Mouse (Mus musculus): Measurements from ENCODE around the gene Coro2b. TPM values are rescaled to one million over a fixed set of nuclear protein-coding genes. Genes with fewer than 3 reads are reported as not detected.

Coro2b gene
- total RNA-seq, 1 experiment = 4.8 TPM

DNA sequence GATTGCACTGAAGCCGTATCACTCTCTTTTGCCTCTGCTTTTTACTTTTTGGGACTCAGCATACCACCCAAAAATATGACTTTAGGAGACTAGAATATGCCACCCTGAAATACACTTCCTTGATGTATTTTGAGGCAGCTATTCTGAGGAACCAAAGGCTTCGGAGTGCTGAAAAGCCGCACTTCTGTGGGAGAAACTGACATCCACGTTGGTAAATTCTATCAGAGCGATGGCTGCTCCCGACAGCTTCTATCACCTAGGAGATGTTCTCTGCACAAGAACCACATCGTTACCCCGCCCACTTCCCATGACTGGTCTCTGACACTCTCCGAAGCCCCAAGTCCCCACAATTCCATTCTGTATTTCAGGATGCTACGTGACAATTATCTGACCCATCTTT lies 8.0 kb upstream of the Coro2b start:
- Histone ChIP-seq H3K9me3 (ENCODE audit: control insufficient read depth, insufficient read depth, low read depth, low read length) (no peaks in the 10 kb centered on the region), H3K9ac (ENCODE audit: insufficient read depth, low read depth, low read length, poor library complexity, severe bottlenecking) (no peak overlapping the region), H3K4me1 (ENCODE audit: control insufficient read depth in 2 of 2, insufficient read depth in 2 of 2, low read length in 2 of 2, poor library complexity in 1 of 2) (peaks cover 0 to 17% of the 10 kb centered on the region in 2 experiments; a peak in 1 of 4 replicates), H3K36me3 (ENCODE audit: control insufficient read depth, insufficient read depth, low read length, poor library complexity, severe bottlenecking) (no peaks in the 10 kb centered on the region), H3K27ac (ENCODE audit: insufficient read depth, low read depth, low read length, poor library complexity, severe bottlenecking) (no peak overlapping the region), H3K4me3 (ENCODE audit: insufficient read depth in 1 of 2, low read depth in 1 of 2, low read length in 2 of 2, poor library complexity in 1 of 2, severe bottlenecking in 1 of 2) (no peak overlapping the region)
- TF ChIP-seq CHD2 (IDR thresholded peaks at IDR 0.05; ENCODE audit: low read depth, low read length) = no peak
- TF ChIP-seq ZNF384 (IDR thresholded peaks at IDR 0.05; ENCODE audit: low read depth, low read length) = no peak
- no peak for TF ChIP-seq MAFK (IDR thresholded peaks at IDR 0.05; ENCODE audit: insufficient read depth, low read depth, low read length)
- no peak for TF ChIP-seq ZC3H11A (IDR thresholded peaks at IDR 0.05; ENCODE audit: borderline replicate concordance, low read depth, low read length)
- TF ChIP-seq HCFC1 (IDR thresholded peaks at IDR 0.05; ENCODE audit: borderline replicate concordance, insufficient read depth, low read length) = no peak
- DNase-seq (ENCODE audit: low read depth, low spot score) = no peak
- in situ Hi-C loops (cut with MboI; ENCODE audit: low sequenced_read_pairs in 2 of 2, unreplicated experiment in 2 of 2) = no loop called here

DNA sequence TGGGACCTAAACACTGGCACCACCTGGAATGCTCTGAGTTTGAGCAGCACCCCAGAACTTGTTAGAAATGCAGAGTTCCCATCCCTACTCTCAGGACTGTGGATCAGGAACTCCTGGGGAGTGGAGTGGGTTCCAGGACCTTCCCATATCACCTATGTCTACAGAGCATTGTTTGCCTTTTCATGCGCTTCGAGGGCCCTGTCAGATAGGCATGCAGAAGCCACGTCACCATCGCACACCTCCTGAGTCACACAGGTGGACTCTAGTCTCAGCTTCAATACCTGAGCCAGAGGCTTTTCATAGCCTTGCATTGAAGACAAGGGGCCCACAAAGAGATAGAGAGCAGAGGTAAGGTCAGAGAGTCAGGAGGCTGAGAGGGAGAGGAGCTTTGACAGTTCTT lies 7.0 kb upstream of the Coro2b start:
- in situ Hi-C loops (cut with MboI; ENCODE audit: low sequenced_read_pairs in 2 of 2, unreplicated experiment in 2 of 2) = no loop called here
- H3K27ac ChIP-seq (ENCODE audit: insufficient read depth, low read depth, low read length, poor library complexity, severe bottlenecking) = no peak overlapping the region
- no peaks in the 10 kb centered on the region for H3K36me3 ChIP-seq (ENCODE audit: control insufficient read depth, insufficient read depth, low read length, poor library complexity, severe bottlenecking)
- no peaks in the 10 kb centered on the region for H3K9me3 ChIP-seq (ENCODE audit: control insufficient read depth, insufficient read depth, low read depth, low read length)
- no peak for TF ChIP-seq HCFC1 (IDR thresholded peaks at IDR 0.05; ENCODE audit: borderline replicate concordance, insufficient read depth, low read length)
- no peak for TF ChIP-seq ZNF384 (IDR thresholded peaks at IDR 0.05; ENCODE audit: low read depth, low read length)
- TF ChIP-seq MAFK (IDR thresholded peaks at IDR 0.05; ENCODE audit: insufficient read depth, low read depth, low read length) = no peak
- TF ChIP-seq CHD2 (IDR thresholded peaks at IDR 0.05; ENCODE audit: low read depth, low read length) = no peak
- TF ChIP-seq ZC3H11A (IDR thresholded peaks at IDR 0.05; ENCODE audit: borderline replicate concordance, low read depth, low read length) = no peak
- H3K4me1 ChIP-seq (ENCODE audit: control insufficient read depth in 2 of 2, insufficient read depth in 2 of 2, low read length in 2 of 2, poor library complexity in 1 of 2) = peaks cover 0 to 17% of the 10 kb centered on the region in 2 experiments; a peak in 1 of 4 replicates
- no peak for DNase-seq (ENCODE audit: low read depth, low spot score)
- H3K4me3 ChIP-seq (ENCODE audit: insufficient read depth in 1 of 2, low read depth in 1 of 2, low read length in 2 of 2, poor library complexity in 1 of 2, severe bottlenecking in 1 of 2) = no peak overlapping the region
- no peak overlapping the region for H3K9ac ChIP-seq (ENCODE audit: insufficient read depth, low read depth, low read length, poor library complexity, severe bottlenecking)

DNA sequence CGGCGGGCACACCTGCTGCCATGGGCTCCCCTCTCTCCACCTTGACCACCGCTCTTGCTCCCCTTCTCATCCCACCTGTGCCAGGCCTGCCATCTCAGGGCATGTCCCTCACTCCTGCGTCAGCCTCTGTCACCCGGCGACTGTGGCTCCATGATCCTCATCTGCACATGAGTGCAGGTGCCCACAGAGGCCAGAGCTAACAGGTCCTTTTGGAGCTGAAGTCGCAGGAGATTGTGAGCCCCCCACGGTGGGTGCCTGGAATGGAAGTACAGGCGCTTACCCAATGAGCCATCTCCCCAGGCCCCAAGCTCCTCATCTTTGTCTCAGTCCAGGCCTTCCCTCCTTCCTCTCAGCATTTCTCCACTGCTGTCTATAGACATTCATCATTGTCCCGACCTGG lies 4.8 kb upstream of the Coro2b start:
- no peaks in the 10 kb centered on the region for H3K9me3 ChIP-seq (ENCODE audit: control insufficient read depth, insufficient read depth, low read depth, low read length)
- H3K4me3 ChIP-seq (ENCODE audit: insufficient read depth in 1 of 2, low read depth in 1 of 2, low read length in 2 of 2, poor library complexity in 1 of 2, severe bottlenecking in 1 of 2) = peak overlapping the region in 1 of 2 experiments; percentile 43; a peak in 2 of 4 replicates
- peaks cover 0 to 13% of the 10 kb centered on the region in 2 experiments; a peak in 1 of 4 replicates for H3K4me1 ChIP-seq (ENCODE audit: control insufficient read depth in 2 of 2, insufficient read depth in 2 of 2, low read length in 2 of 2, poor library complexity in 1 of 2)
- TF ChIP-seq HCFC1 (IDR thresholded peaks at IDR 0.05; ENCODE audit: borderline replicate concordance, insufficient read depth, low read length) (no peak), ZNF384 (IDR thresholded peaks at IDR 0.05; ENCODE audit: low read depth, low read length) (no peak), ZC3H11A (IDR thresholded peaks at IDR 0.05; ENCODE audit: borderline replicate concordance, low read depth, low read length) (no peak), MAFK (IDR thresholded peaks at IDR 0.05; ENCODE audit: insufficient read depth, low read depth, low read length) (no peak), CHD2 (IDR thresholded peaks at IDR 0.05; ENCODE audit: low read depth, low read length) (no peak)
- H3K9ac ChIP-seq (ENCODE audit: insufficient read depth, low read depth, low read length, poor library complexity, severe bottlenecking) = peak overlapping the region; percentile 5; the same call in 1 of the 2 replicates
- in situ Hi-C loops (cut with MboI; ENCODE audit: low sequenced_read_pairs in 2 of 2, unreplicated experiment in 2 of 2) = no loop called here
- DNase-seq (ENCODE audit: low read depth, low spot score) = no peak
- no peak overlapping the region for H3K27ac ChIP-seq (ENCODE audit: insufficient read depth, low read depth, low read length, poor library complexity, severe bottlenecking)
- H3K36me3 ChIP-seq (ENCODE audit: control insufficient read depth, insufficient read depth, low read length, poor library complexity, severe bottlenecking) = no peaks in the 10 kb centered on the region

DNA sequence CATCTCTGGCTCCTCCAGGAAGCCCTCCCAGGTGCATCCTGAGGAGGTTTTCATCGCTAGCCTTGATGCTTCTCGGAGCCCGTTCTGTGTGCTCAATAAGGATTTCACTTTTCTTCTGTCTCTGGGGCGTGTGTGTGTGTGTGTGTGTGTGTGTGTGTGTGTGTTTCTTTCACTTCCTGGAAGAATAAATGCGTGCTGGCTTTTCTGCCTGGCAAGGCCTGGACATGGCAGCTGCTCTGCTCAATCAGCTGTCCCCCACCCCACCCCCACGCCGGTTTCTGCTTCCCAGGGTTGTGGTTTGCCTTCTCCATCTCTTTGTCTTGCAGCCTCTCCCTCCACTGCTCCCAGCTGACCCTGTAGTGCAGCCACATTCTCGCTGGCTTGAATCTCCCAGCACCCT lies 4.3 kb upstream of the Coro2b start:
- in situ Hi-C loops (cut with MboI; ENCODE audit: low sequenced_read_pairs in 2 of 2, unreplicated experiment in 2 of 2) = no loop called here
- H3K27ac ChIP-seq (ENCODE audit: insufficient read depth, low read depth, low read length, poor library complexity, severe bottlenecking) = no peak overlapping the region

More for the DNA sequence above, 4.3 kb upstream of the Coro2b start:
- Histone ChIP-seq H3K4me3 (ENCODE audit: insufficient read depth in 1 of 2, low read depth in 1 of 2, low read length in 2 of 2, poor library complexity in 1 of 2, severe bottlenecking in 1 of 2) (peak overlapping the region in 1 of 2 experiments; percentile 43; a peak in 2 of 4 replicates), H3K9me3 (ENCODE audit: control insufficient read depth, insufficient read depth, low read depth, low read length) (no peaks in the 10 kb centered on the region), H3K4me1 (ENCODE audit: control insufficient read depth in 2 of 2, insufficient read depth in 2 of 2, low read length in 2 of 2, poor library complexity in 1 of 2) (peaks cover 0 to 13% of the 10 kb centered on the region in 2 experiments; a peak in 1 of 4 replicates), H3K9ac (ENCODE audit: insufficient read depth, low read depth, low read length, poor library complexity, severe bottlenecking) (peak overlapping the region; percentile 5; the same call in 1 of the 2 replicates), H3K36me3 (ENCODE audit: control insufficient read depth, insufficient read depth, low read length, poor library complexity, severe bottlenecking) (no peaks in the 10 kb centered on the region)
- no peak for DNase-seq (ENCODE audit: low read depth, low spot score)
- TF ChIP-seq CHD2 (IDR thresholded peaks at IDR 0.05; ENCODE audit: low read depth, low read length) (no peak), HCFC1 (IDR thresholded peaks at IDR 0.05; ENCODE audit: borderline replicate concordance, insufficient read depth, low read length) (no peak), ZC3H11A (IDR thresholded peaks at IDR 0.05; ENCODE audit: borderline replicate concordance, low read depth, low read length) (no peak), ZNF384 (IDR thresholded peaks at IDR 0.05; ENCODE audit: low read depth, low read length) (no peak), MAFK (IDR thresholded peaks at IDR 0.05; ENCODE audit: insufficient read depth, low read depth, low read length) (no peak)

All from ES-E14 (cell line).